Mouse (Mus musculus): Measurements from ENCODE around the gene Epor.

- peak; percentile 68 for TF ChIP-seq CTCF (IDR thresholded peaks at IDR 0.05; ENCODE audit: borderline replicate concordance, extremely low read depth, insufficient read depth, insufficient read length)
- no peak for TF ChIP-seq POLR2A (IDR thresholded peaks at IDR 0.05; ENCODE audit: borderline replicate concordance, extremely low read depth, insufficient read depth, insufficient read length, poor library complexity, severe bottlenecking)
Measured at GRCm38 (mm10) chr9:21977972-21978371, 14.7 kb upstream of the Epor start.

Measured in brain, embryonic 14.5 days (tissue).